Mouse (Mus musculus): ENCODE measurements around the gene Calm3. TPM values are rescaled to one million over a fixed set of nuclear protein-coding genes. Genes with fewer than 3 reads are reported as not detected.

Gene Calm3
- polyA plus RNA-seq (2012; fragmentation: generic; extraction: Trizol), result 336 TPM

GRCm38 (mm10) chr7:16924037-16924834 is at the start of gene Calm3:
Calm3 (minus strand) TSS chr7:16924114.
- Histone ChIP-seq H3K79me2 (ENCODE audit: control insufficient read depth, insufficient read depth) (peaks cover 40% of the 10 kb centered on the region), H3ac (ENCODE audit: control insufficient read depth, insufficient read length) (peak within 1 kb of the TSS; percentile 61), H3K27me3 (ENCODE audit: control insufficient read depth, insufficient read depth, insufficient read length) (no peaks in the 10 kb centered on the region), H3K4me3 (peak within 1 kb of the TSS; percentile 94), H3K36me3 (ENCODE audit: control insufficient read depth, insufficient read depth) (no peaks in the 10 kb centered on the region), H3K4me2 (ENCODE audit: low read depth) (peak within 1 kb of the TSS; percentile 85)
- TF ChIP-seq POLR2A (IDR thresholded peaks at IDR 0.05; ENCODE audit: insufficient read length, low read depth) (peak; percentile 50), MYOD1 (IDR thresholded peaks at IDR 0.05; ENCODE audit: control insufficient read depth in 1 of 3, insufficient read length in 2 of 3, low read depth in 2 of 3) (peak in 1 of 3 experiments; percentile 39), TCF12 (IDR thresholded peaks at IDR 0.05; ENCODE audit: insufficient read depth, poor library complexity, severe bottlenecking) (no peak), USF1 (IDR thresholded peaks at IDR 0.05; ENCODE audit: low read depth) (no peak), E2F4 (IDR thresholded peaks at IDR 0.05; ENCODE audit: insufficient read depth) (peak; percentile 31), MAX (IDR thresholded peaks at IDR 0.05; ENCODE audit: low read depth) (no peak), REST (IDR thresholded peaks at IDR 0.05; ENCODE audit: insufficient read depth, insufficient read length) (no peak), MYOG (IDR thresholded peaks at IDR 0.05; ENCODE audit: control insufficient read depth in 1 of 3, insufficient read depth in 1 of 3, insufficient read length in 2 of 3, low read depth in 2 of 3) (peak in 1 of 3 experiments; percentile 66), SRF (IDR thresholded peaks at IDR 0.05; ENCODE audit: control insufficient read depth, insufficient read length, low read depth) (peak; percentile 77)

GRCm38 (mm10) chr7:16971160-16971559 is 47.2 kb upstream of the Calm3 start:
- no peak overlapping the region for H3K4me3 ChIP-seq
- H3K27me3 ChIP-seq (ENCODE audit: control insufficient read depth, insufficient read depth, insufficient read length), result no peaks in the 10 kb centered on the region
- no peak overlapping the region for H3ac ChIP-seq (ENCODE audit: control insufficient read depth, insufficient read length)
- TF ChIP-seq E2F4 (IDR thresholded peaks at IDR 0.05; ENCODE audit: insufficient read depth) (no peak), CEBPB (IDR thresholded peaks at IDR 0.05; ENCODE audit: insufficient read depth, poor library complexity, severe bottlenecking) (no peak), POLR2AphosphoS2 (IDR thresholded peaks at IDR 0.05; ENCODE audit: insufficient read length, low read depth) (no peak), REST (IDR thresholded peaks at IDR 0.05; ENCODE audit: insufficient read depth, insufficient read length) (no peak), USF1 (IDR thresholded peaks at IDR 0.05; ENCODE audit: low read depth) (no peak), TCF12 (IDR thresholded peaks at IDR 0.05; ENCODE audit: insufficient read depth, poor library complexity, severe bottlenecking) (no peak)
- H3K79me2 ChIP-seq (ENCODE audit: control insufficient read depth, insufficient read depth), result no peaks in the 10 kb centered on the region
- H3K36me3 ChIP-seq (ENCODE audit: control insufficient read depth, insufficient read depth), result no peaks in the 10 kb centered on the region
- H3K4me2 ChIP-seq (ENCODE audit: low read depth), result no peak overlapping the region

GRCm38 (mm10) chr7:16968414-16968813 is 44.5 kb upstream of the Calm3 start:
- H3K36me3 ChIP-seq (ENCODE audit: control insufficient read depth, insufficient read depth), result no peaks in the 10 kb centered on the region
- no peak overlapping the region for H3K4me3 ChIP-seq
- no peak overlapping the region for H3ac ChIP-seq (ENCODE audit: control insufficient read depth, insufficient read length)
- TF ChIP-seq POLR2A (IDR thresholded peaks at IDR 0.05; ENCODE audit: insufficient read length, low read depth) (no peak), USF1 (IDR thresholded peaks at IDR 0.05; ENCODE audit: low read depth) (no peak), SRF (IDR thresholded peaks at IDR 0.05; ENCODE audit: control insufficient read depth, insufficient read length, low read depth) (no peak), CEBPB (IDR thresholded peaks at IDR 0.05; ENCODE audit: insufficient read depth, poor library complexity, severe bottlenecking) (no peak), MYOD1 (IDR thresholded peaks at IDR 0.05; ENCODE audit: control insufficient read depth in 1 of 3, insufficient read length in 2 of 3, low read depth in 2 of 3) (no peak), REST (IDR thresholded peaks at IDR 0.05; ENCODE audit: insufficient read depth, insufficient read length) (no peak), MYOG (IDR thresholded peaks at IDR 0.05; ENCODE audit: control insufficient read depth in 1 of 3, insufficient read depth in 1 of 3, insufficient read length in 2 of 3, low read depth in 2 of 3) (no peak), TCF12 (IDR thresholded peaks at IDR 0.05; ENCODE audit: insufficient read depth, poor library complexity, severe bottlenecking) (no peak), TCF3 (IDR thresholded peaks at IDR 0.05; ENCODE audit: insufficient read length, low read depth) (no peak), E2F4 (IDR thresholded peaks at IDR 0.05; ENCODE audit: insufficient read depth) (no peak)
- H3K4me2 ChIP-seq (ENCODE audit: low read depth), result no peak overlapping the region
- no peaks in the 10 kb centered on the region for H3K27me3 ChIP-seq (ENCODE audit: control insufficient read depth, insufficient read depth, insufficient read length)
- no peaks in the 10 kb centered on the region for H3K79me2 ChIP-seq (ENCODE audit: control insufficient read depth, insufficient read depth)

- Histone ChIP-seq H3K4me2 (ENCODE audit: low read depth) (no peak overlapping the region), H3ac (ENCODE audit: control insufficient read depth, insufficient read length) (no peak overlapping the region), H3K4me3 (no peak overlapping the region), H3K79me2 (ENCODE audit: control insufficient read depth, insufficient read depth) (no peaks in the 10 kb centered on the region), H3K36me3 (ENCODE audit: control insufficient read depth, insufficient read depth) (no peaks in the 10 kb centered on the region), H3K27me3 (ENCODE audit: control insufficient read depth, insufficient read depth, insufficient read length) (no peaks in the 10 kb centered on the region)
- TF ChIP-seq MAX (IDR thresholded peaks at IDR 0.05; ENCODE audit: low read depth) (no peak), SRF (IDR thresholded peaks at IDR 0.05; ENCODE audit: control insufficient read depth, insufficient read length, low read depth) (no peak), TCF12 (IDR thresholded peaks at IDR 0.05; ENCODE audit: insufficient read depth, poor library complexity, severe bottlenecking) (no peak), REST (IDR thresholded peaks at IDR 0.05; ENCODE audit: insufficient read depth, insufficient read length) (no peak), E2F4 (IDR thresholded peaks at IDR 0.05; ENCODE audit: insufficient read depth) (no peak), TCF3 (IDR thresholded peaks at IDR 0.05; ENCODE audit: insufficient read length, low read depth) (no peak), MYOG (IDR thresholded peaks at IDR 0.05; ENCODE audit: control insufficient read depth in 1 of 3, insufficient read depth in 1 of 3, insufficient read length in 2 of 3, low read depth in 2 of 3) (no peak), CEBPB (IDR thresholded peaks at IDR 0.05; ENCODE audit: insufficient read depth, poor library complexity, severe bottlenecking) (no peak), USF1 (IDR thresholded peaks at IDR 0.05; ENCODE audit: low read depth) (no peak), POLR2AphosphoS2 (IDR thresholded peaks at IDR 0.05; ENCODE audit: insufficient read length, low read depth) (no peak), POLR2A (IDR thresholded peaks at IDR 0.05; ENCODE audit: insufficient read length, low read depth) (no peak), MYOD1 (IDR thresholded peaks at IDR 0.05; ENCODE audit: control insufficient read depth in 1 of 3, insufficient read length in 2 of 3, low read depth in 2 of 3) (no peak)
These were observed 37.8 kb upstream of the Calm3 start for GRCm38 (mm10) chr7:16961678-16962077.
